ENCODE assay signal across 8 mouse cellular contexts in the genomic region with DNA sequence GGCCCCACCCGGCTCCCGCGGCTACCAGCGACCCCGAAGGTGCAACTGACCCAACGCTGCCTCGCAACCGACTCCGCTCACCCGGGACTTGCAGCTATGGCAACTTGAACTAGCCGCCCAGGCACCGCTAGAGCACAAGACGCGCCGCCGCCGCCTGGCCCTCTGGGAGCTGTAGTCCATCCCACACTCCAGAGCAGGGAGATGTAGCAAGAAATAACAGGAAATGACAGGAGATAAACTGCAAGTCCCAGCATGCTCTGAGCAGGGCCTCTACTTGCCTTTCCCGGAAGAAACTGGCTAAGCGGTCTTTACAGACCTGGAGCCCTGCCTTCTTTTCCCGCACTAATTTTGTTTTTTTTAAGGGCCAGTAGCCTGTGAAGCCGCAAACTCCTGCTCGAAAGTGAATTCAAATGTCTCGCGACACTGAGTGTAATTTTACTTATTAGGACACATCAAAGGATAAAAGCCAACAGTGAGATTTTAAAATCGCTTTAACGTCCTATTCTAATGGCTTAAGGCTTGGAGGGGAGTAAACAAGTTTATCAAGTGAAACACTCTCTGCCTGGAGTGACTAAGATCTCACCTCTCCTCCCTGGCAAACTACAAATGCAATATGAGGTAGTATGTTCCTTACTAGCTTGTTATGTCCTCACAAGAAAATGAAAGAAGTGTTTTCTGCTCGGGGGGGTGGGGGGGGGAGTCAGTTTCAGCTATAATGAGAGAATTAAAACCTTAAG. TPM values are rescaled to one million over a fixed set of nuclear protein-coding genes. Genes with fewer than 3 reads are reported as not detected.
A peak's percentile ranks its signal among the peaks of the same experiment; 100 is the strongest.
DNase-seq lines count a peak whose midpoint lies in the region; ATAC-seq and TF ChIP-seq lines count a peak whose summit lies in the region.

Cep128 (minus strand) TSS at position 129 of the 737 bp plus-strand sequence.
Tshr (plus strand) TSS at position 283 of the 737 bp plus-strand sequence.

- H3K4me1 ChIP-seq in ES-E14 (ENCODE audit: control insufficient read depth in 2 of 2, insufficient read depth in 2 of 2, low read length in 2 of 2, poor library complexity in 1 of 2) = no peaks in the 10 kb centered on the region
- peaks cover 11% of the 10 kb centered on the region for H3K4me1 ChIP-seq in forebrain, embryonic 15.5 days
- no peaks in the 10 kb centered on the region for H3K4me1 ChIP-seq in lung, adult 2 months (ENCODE audit: control insufficient read depth, insufficient read depth, low read length)

- in situ Hi-C loops in ES-E14 (cut with MboI; ENCODE audit: low sequenced_read_pairs in 2 of 2, unreplicated experiment in 2 of 2) = no loop called here

- no peak within 1 kb of the TSS for H3K27ac ChIP-seq in ES-E14 (ENCODE audit: insufficient read depth, low read depth, low read length, poor library complexity, severe bottlenecking)
- H3K27ac ChIP-seq in forebrain, embryonic 15.5 days (replicated peaks) = no peak within 1 kb of the TSS

- ATAC-seq in forebrain, embryonic 15.5 days (replicated peaks) = peak; percentile 100
- ATAC-seq in neutrophil, adult 5-6 weeks (ENCODE audit: extremely low read depth, insufficient number of reproducible peaks, low FRiP score, poor library complexity, severe bottlenecking) = peak; percentile 100

- no peak; the same call in 1 of the 2 replicates for TF ChIP-seq POLR2A in lung, adult 2 months (IDR thresholded peaks at IDR 0.05; ENCODE audit: borderline replicate concordance, extremely low read depth, low read depth, low read length)

- TF ChIP-seq CTCF in lung, adult 2 months (IDR thresholded peaks at IDR 0.05; ENCODE audit: insufficient read depth, low read length) = no peak

- no peaks in the 10 kb centered on the region for H3K27me3 ChIP-seq in forebrain, embryonic 15.5 days

- H3K4me2 ChIP-seq in forebrain, embryonic 15.5 days (replicated peaks) = peak within 1 kb of the TSS; percentile 88

- intact Hi-C loops in heart, postnatal 25 days (cut with DNase I) = loop anchor here (5.0 kb wide), 1 partner anchor 198 kb away; no protein-coding TSS in a partner anchor

- peak within 1 kb of the TSS; percentile 69 for H3K9ac ChIP-seq in ES-E14 (ENCODE audit: insufficient read depth, low read depth, low read length, poor library complexity, severe bottlenecking)
- H3K9ac ChIP-seq in forebrain, embryonic 15.5 days (replicated peaks) = peak within 1 kb of the TSS; percentile 59

- WGBS in forebrain, embryonic 15.5 days = under 1% methylated on average over 27 of the region's 27 CpGs
- 2% methylated on average over 27 of the region's 27 CpGs for WGBS in lung, adult 2 months

- peak within 1 kb of the TSS; percentile 65 to 85 for H3K4me3 ChIP-seq in ES-E14 (ENCODE audit: insufficient read depth in 1 of 2, low read depth in 1 of 2, low read length in 2 of 2, poor library complexity in 1 of 2, severe bottlenecking in 1 of 2)
- peak within 1 kb of the TSS; percentile 64 for H3K4me3 ChIP-seq in forebrain, embryonic 15.5 days
- peak within 1 kb of the TSS; percentile 73 for H3K4me3 ChIP-seq in lung, adult 2 months (replicated peaks; ENCODE audit: extremely low read depth, low read depth, low read length)

- peak; percentile 86 for DNase-seq in ES-E14 (ENCODE audit: low read depth, low spot score)
- DNase-seq in cerebellum, adult 11-12 months = peak; percentile 91
- peak; percentile 84 for DNase-seq in heart, postnatal 25 days (ENCODE audit: low spot score)
- DNase-seq in layer of hippocampus, adult 18-20 months (ENCODE audit: low spot score in 2 of 2) = peak; percentile 91 to 95
- DNase-seq in lung, adult 2 months = peak; percentile 84
- DNase-seq in thymus, adult 18-20 months = peak; percentile 89 to 90

- no peaks in the 10 kb centered on the region for H3K36me3 ChIP-seq in ES-E14 (ENCODE audit: control insufficient read depth, insufficient read depth, low read length, poor library complexity, severe bottlenecking)
- no peaks in the 10 kb centered on the region; the same call in 1 of the 2 replicates for H3K36me3 ChIP-seq in forebrain, embryonic 15.5 days

- no peaks in the 10 kb centered on the region for H3K9me3 ChIP-seq in ES-E14 (ENCODE audit: control insufficient read depth, insufficient read depth, low read depth, low read length)
- no peaks in the 10 kb centered on the region for H3K9me3 ChIP-seq in forebrain, embryonic 15.5 days

TF ChIP-seq in ES-E14, 5 proteins besides CTCF, POLR2A, EP300 and RAD21:
- TF ChIP-seq HCFC1 (IDR thresholded peaks at IDR 0.05; ENCODE audit: borderline replicate concordance, insufficient read depth, low read length) = peak; percentile 99
- no peak for TF ChIP-seq ZNF384 (IDR thresholded peaks at IDR 0.05; ENCODE audit: low read depth, low read length)
TF ChIP-seq in ES-E14: peak in this region for 1.

RNA-seq across cellular contexts. Expression of gene Cep128, which starts in this region (rescaled TPM):
- total RNA-seq in ES-E14 (2012; rRNA removed) = 8.9 and 10.1 TPM in 2 replicates
- polyA plus RNA-seq in forebrain, embryonic 15.5 days (2015; fragmentation: Nextera tagmentation; extraction: Ambion mirVana) = 6.3 and 7.1 TPM in 2 replicates
- total RNA-seq in heart, postnatal 25 days (2021) = 1 to 10 TPM; 8.3 to 9.1 TPM
- 1 to 10 TPM; 6.1 to 6.3 TPM for total RNA-seq in layer of hippocampus, adult 18-20 months (2021)
- polyA plus RNA-seq in lung, adult 2 months (2012; rRNA removed) = 4.1 and 4.7 TPM in 2 replicates
- 18.7 and 19.3 TPM in 2 replicates for total RNA-seq in neutrophil, adult 5-6 weeks (2017)

RNA-seq across cellular contexts. Expression of gene Tshr, which starts in this region (rescaled TPM):
- total RNA-seq in ES-E14 (2012; rRNA removed) = 0.11 and 0.22 TPM in 2 replicates
- polyA plus RNA-seq in forebrain, embryonic 15.5 days (2015; fragmentation: Nextera tagmentation; extraction: Ambion mirVana) = 1.1 and 1.6 TPM in 2 replicates
- total RNA-seq in heart, postnatal 25 days (2021) = under 1 TPM; 0.05 to 0.36 TPM
- total RNA-seq in layer of hippocampus, adult 18-20 months (2021) = under 1 TPM; 0.27 to 0.36 TPM
- 0.90 and 1.3 TPM in 2 replicates for polyA plus RNA-seq in lung, adult 2 months (2012; rRNA removed)
- total RNA-seq in neutrophil, adult 5-6 weeks (2017) = 0.12 and 0.93 TPM in 2 replicates
